Mouse (Mus musculus) ES-Bruce4 (cell line): ENCODE data around the gene Acadvl.

Experiments used
- CTCF ChIP-seq: IDR thresholded peaks from one replicate; pipeline ENCODE4 v1.8.1; 2011; ENCODE audit warnings: low read depth, low read length
- EP300 ChIP-seq: IDR thresholded peaks from 2 replicates; pipeline ENCODE4 v1.6.1; 2011; ENCODE audit warnings: low read depth, low read length; ENCODE audit not compliant: insufficient read depth
- POLR2A ChIP-seq: IDR thresholded peaks from one replicate; pipeline ENCODE4 v1.8.1; 2011; ENCODE audit warnings: low read length; ENCODE audit not compliant: insufficient read depth

- TF ChIP-seq EP300 (no peak), POLR2A (no peak), CTCF (no peak)
Measured at GRCm38 (mm10) chr11:70017199-70017767, 2.1 kb upstream of the Acadvl start.
